In the genomic region with DNA sequence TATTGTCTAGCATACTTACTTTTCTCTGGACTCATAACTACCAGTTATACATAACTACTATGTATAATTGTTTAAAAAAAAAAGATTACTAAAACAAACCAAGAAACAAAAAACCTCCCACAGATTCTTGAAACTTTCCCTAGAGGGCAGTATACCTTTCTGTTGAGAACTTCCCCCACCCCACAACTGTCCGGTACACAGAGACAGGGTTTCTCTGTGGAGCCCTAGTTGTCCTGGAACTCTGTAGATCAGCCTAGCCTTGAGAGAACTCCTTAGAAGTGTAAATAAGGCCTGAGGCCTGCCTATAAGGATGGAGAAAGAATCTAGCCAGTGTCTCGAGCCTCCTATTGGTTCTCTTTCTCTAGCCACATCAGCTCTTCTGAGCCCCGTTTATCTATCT, we compare ENCODE assay signal across 10 mouse cellular contexts. TPM values are rescaled to one million over a fixed set of nuclear protein-coding genes. Genes with fewer than 3 reads are reported as not detected.
DNase-seq lines count a peak whose midpoint lies in the region; ATAC-seq and TF ChIP-seq lines count a peak whose summit lies in the region.
"Had no signal": no experiment of that assay in that cellular context is flagged by ENCODE, and none has a peak within 500 bp of the region (broad histone marks: within the 10 kb centered on the region; RNA-seq: fewer than 3 reads in every experiment).

No protein-coding gene starts in this region.

- WGBS in forebrain, postnatal 0 days: 38% methylated on average over 3 of the region's 3 CpGs
- 37% methylated on average over 3 of the region's 3 CpGs for WGBS in forebrain, embryonic 16.5 days
- WGBS in liver, adult 2 months: 34% methylated on average over 3 of the region's 3 CpGs

- H3K4me1 ChIP-seq in forebrain, postnatal 0 days (ENCODE audit: insufficient read depth): no peaks in the 10 kb centered on the region
- peaks cover 4% of the 10 kb centered on the region; the same call in 1 of the 2 replicates for H3K4me1 ChIP-seq in forebrain, embryonic 16.5 days (replicated peaks; ENCODE audit: control insufficient read depth, insufficient read depth, low read length)
- peaks cover 13% of the 10 kb centered on the region for H3K4me1 ChIP-seq in liver, adult 2 months (ENCODE audit: control insufficient read depth, insufficient read depth, low read length)

- no peaks in the 10 kb centered on the region for H3K79me2 ChIP-seq in liver, adult 2 months (ENCODE audit: control insufficient read depth, insufficient read depth, low read length)

- peaks cover 8% of the 10 kb centered on the region for H3K27me3 ChIP-seq in forebrain, postnatal 0 days (ENCODE audit: insufficient read depth, low read length)
- H3K27me3 ChIP-seq in forebrain, embryonic 16.5 days (replicated peaks; ENCODE audit: control insufficient read depth, insufficient read depth, low read length): peaks cover 8% of the 10 kb centered on the region
- H3K27me3 ChIP-seq in liver, adult 2 months (ENCODE audit: control insufficient read depth, insufficient read depth, low read length): no peaks in the 10 kb centered on the region

- no peak overlapping the region for H3K4me3 ChIP-seq in forebrain, postnatal 0 days (ENCODE audit: low read depth, low read length)
- H3K4me3 ChIP-seq in forebrain, embryonic 16.5 days (replicated peaks; ENCODE audit: low read length): no peak overlapping the region
- H3K4me3 ChIP-seq in liver, adult 2 months (ENCODE audit: insufficient read depth, low read depth, low read length): no peak overlapping the region
- H3K4me3 ChIP-seq: embryonic facial prominence, embryonic 15.5 days had no signal

- no peak for TF ChIP-seq POLR2A in liver, adult 2 months (IDR thresholded peaks at IDR 0.05; ENCODE audit: extremely low read depth, insufficient read depth, low read length)

- H3K4me2 ChIP-seq in forebrain, postnatal 0 days (ENCODE audit: low read depth): no peak overlapping the region
- no peak overlapping the region for H3K4me2 ChIP-seq in forebrain, embryonic 16.5 days (ENCODE audit: low read length)
- H3K4me2 ChIP-seq: embryonic facial prominence, embryonic 15.5 days had no signal

- no peak overlapping the region for H3K9ac ChIP-seq in forebrain, postnatal 0 days
- H3K9ac ChIP-seq in forebrain, embryonic 16.5 days (replicated peaks; ENCODE audit: low read depth, low read length): no peak overlapping the region
- peak overlapping the region; percentile 48; the same call in 1 of the 2 replicates for H3K9ac ChIP-seq in liver, adult 2 months (ENCODE audit: low read depth, low read length)
- H3K9ac ChIP-seq: embryonic facial prominence, embryonic 15.5 days had no signal

- H3K9me3 ChIP-seq in forebrain, postnatal 0 days (ENCODE audit: low read length): no peaks in the 10 kb centered on the region
- no peaks in the 10 kb centered on the region for H3K9me3 ChIP-seq in forebrain, embryonic 16.5 days (ENCODE audit: control insufficient read depth, low read length)
- H3K9me3 ChIP-seq: embryonic facial prominence, embryonic 15.5 days had no signal

- no peak for DNase-seq in forebrain, postnatal 0 days
- DNase-seq in liver, adult 2 months (ENCODE audit: extremely low read depth, low read depth, low spot score): peak; percentile 68
- DNase-seq in liver (no peak), ZHBTc4 (ENCODE audit: low read depth, low spot score) (peak; percentile 76)
- peak; percentile 38 for DNase-seq in kidney, postnatal 14 days
- no peak for DNase-seq in right cerebral cortex, postnatal 10 days (ENCODE audit: low spot score in 2 of 2)
- DNase-seq in urinary bladder, adult 18-20 months (ENCODE audit: low spot score in 2 of 2): no peak

- ATAC-seq in forebrain, postnatal 0 days: no peak
- ATAC-seq in forebrain, embryonic 16.5 days: no peak

- TF ChIP-seq CTCF in forebrain, postnatal 0 days (IDR thresholded peaks at IDR 0.05; ENCODE audit: low read depth): peak; percentile 21; the same call in 1 of the 2 replicates
- no peak for TF ChIP-seq CTCF in liver, adult 2 months (IDR thresholded peaks at IDR 0.05; ENCODE audit: low read depth, low read length)

- no peak overlapping the region for H3K27ac ChIP-seq in forebrain, postnatal 0 days (ENCODE audit: low read depth, low read length)
- H3K27ac ChIP-seq in forebrain, embryonic 16.5 days (ENCODE audit: low read length): no peak overlapping the region
- no peak overlapping the region for H3K27ac ChIP-seq in liver, adult 2 months (replicated peaks; ENCODE audit: insufficient read depth, low read depth, low read length)
- H3K27ac ChIP-seq: embryonic facial prominence, embryonic 15.5 days; macrophage had no signal

- H3K36me3 ChIP-seq in forebrain, postnatal 0 days (ENCODE audit: insufficient read depth): no peaks in the 10 kb centered on the region
- no peaks in the 10 kb centered on the region for H3K36me3 ChIP-seq in forebrain, embryonic 16.5 days (ENCODE audit: control insufficient read depth, insufficient read depth)
- H3K36me3 ChIP-seq in liver, adult 2 months (ENCODE audit: control insufficient read depth, insufficient read depth, low read length): no peaks in the 10 kb centered on the region
- H3K36me3 ChIP-seq: embryonic facial prominence, embryonic 15.5 days had no signal

RNA-seq across cellular contexts. Expression of a gene that starts 13.7 kb away (rescaled TPM):
- 0.38 TPM in 1 of 2 replicates, not detected in the other for total RNA-seq in forebrain, postnatal 0 days (2014; rRNA removed)
- 0.30 and 0.67 TPM in 2 replicates for polyA plus RNA-seq in forebrain, postnatal 0 days (2015; fragmentation: Nextera tagmentation; extraction: Ambion mirVana)
- polyA plus RNA-seq in forebrain, embryonic 16.5 days (2015; fragmentation: Nextera tagmentation; extraction: Ambion mirVana): not detected in 2 replicates
- 0.07 and 0.09 TPM in 2 replicates for total RNA-seq in liver, adult 2 months (2014; rRNA removed)
- polyA plus RNA-seq in liver, adult 2 months (2012; rRNA removed): 0.27 and 0.83 TPM in 2 replicates
- polyA plus RNA-seq: macrophage had no signal

RNA-seq across cellular contexts. Expression of a gene that starts 13.9 kb away (rescaled TPM):
- 195 and 197 TPM in 2 replicates for total RNA-seq in forebrain, postnatal 0 days (2014; rRNA removed)
- 285 and 302 TPM in 2 replicates for polyA plus RNA-seq in forebrain, postnatal 0 days (2015; fragmentation: Nextera tagmentation; extraction: Ambion mirVana)
- polyA plus RNA-seq in forebrain, embryonic 16.5 days (2015; fragmentation: Nextera tagmentation; extraction: Ambion mirVana): 206 and 226 TPM in 2 replicates
- total RNA-seq in liver, adult 2 months (2014; rRNA removed): 194 and 217 TPM in 2 replicates
- polyA plus RNA-seq in liver, adult 2 months (2012; rRNA removed): 375 and 403 TPM in 2 replicates

RNA-seq across cellular contexts. Expression of a gene that starts 31.8 kb away (rescaled TPM):
- total RNA-seq in forebrain, postnatal 0 days (2014; rRNA removed): 12.3 and 16.2 TPM in 2 replicates
- polyA plus RNA-seq in forebrain, postnatal 0 days (2015; fragmentation: Nextera tagmentation; extraction: Ambion mirVana): 31.4 and 33.4 TPM in 2 replicates
- polyA plus RNA-seq in forebrain, embryonic 16.5 days (2015; fragmentation: Nextera tagmentation; extraction: Ambion mirVana): 7.1 and 7.9 TPM in 2 replicates
- 3.8 and 10.0 TPM in 2 replicates for total RNA-seq in liver, adult 2 months (2014; rRNA removed)
- polyA plus RNA-seq in liver, adult 2 months (2012; rRNA removed): 10.5 and 15.0 TPM in 2 replicates

RNA-seq across cellular contexts. Expression of a gene that starts 49.5 kb away (rescaled TPM):
- total RNA-seq in forebrain, postnatal 0 days (2014; rRNA removed): not detected in 2 replicates
- polyA plus RNA-seq in forebrain, postnatal 0 days (2015; fragmentation: Nextera tagmentation; extraction: Ambion mirVana): 0.16 and 0.19 TPM in 2 replicates
- 0.29 and 0.48 TPM in 2 replicates for polyA plus RNA-seq in forebrain, embryonic 16.5 days (2015; fragmentation: Nextera tagmentation; extraction: Ambion mirVana)
- 178 and 264 TPM in 2 replicates for total RNA-seq in liver, adult 2 months (2014; rRNA removed)
- polyA plus RNA-seq in liver, adult 2 months (2012; rRNA removed): 215 and 229 TPM in 2 replicates

RNA-seq across cellular contexts. Expression of a gene that starts 50.5 kb away (rescaled TPM):
- total RNA-seq in forebrain, postnatal 0 days (2014; rRNA removed): 1.7 and 2.4 TPM in 2 replicates
- polyA plus RNA-seq in forebrain, postnatal 0 days (2015; fragmentation: Nextera tagmentation; extraction: Ambion mirVana): 11.7 and 13.7 TPM in 2 replicates
- 5.3 and 6.4 TPM in 2 replicates for polyA plus RNA-seq in forebrain, embryonic 16.5 days (2015; fragmentation: Nextera tagmentation; extraction: Ambion mirVana)
- 0.13 and 0.37 TPM in 2 replicates for total RNA-seq in liver, adult 2 months (2014; rRNA removed)
- polyA plus RNA-seq in liver, adult 2 months (2012; rRNA removed): 1.5 and 3.5 TPM in 2 replicates

Comparison
In these comparisons a context has a peak if more than half of its experiments do, and no peak if none do; other contexts are left out.
1. DNase-seq: peak in liver, adult 2 months (single experiment), ZHBTc4 (single experiment) and kidney, postnatal 14 days (single experiment); none in forebrain, postnatal 0 days (single experiment), liver (single experiment), right cerebral cortex, postnatal 10 days (0 of 2) and urinary bladder, adult 18-20 months (0 of 2).